Mouse (Mus musculus): ENCODE measurements around the gene Prrx1. TPM values are rescaled to one million over a fixed set of nuclear protein-coding genes. Genes with fewer than 3 reads are reported as not detected.

Gene Prrx1
- total and polyA plus RNA-seq, 2 experiments from 2014 or later = 7.1 to 10.5 TPM

GRCm38 (mm10) chr1:163344931-163345330 is 31.4 kb upstream of the Prrx1 start:
- H3K4me2 ChIP-seq (ENCODE audit: low read depth, low read length) = no peak overlapping the region
- no peak overlapping the region for H3K9ac ChIP-seq (replicated peaks; ENCODE audit: low read depth, low read length)
- WGBS = 36% methylated on average over 1 of the region's 1 CpGs
- H3K27me3 ChIP-seq (ENCODE audit: control insufficient read depth, insufficient read depth, low read length) = no peaks in the 10 kb centered on the region
- TF ChIP-seq CTCF (IDR thresholded peaks at IDR 0.05; ENCODE audit: low read depth) (no peak), EP300 (IDR thresholded peaks at IDR 0.05; ENCODE audit: low read depth) (no peak)
- H3K27ac ChIP-seq (ENCODE audit: low read depth) = no peak overlapping the region
- no peaks in the 10 kb centered on the region for H3K4me1 ChIP-seq (ENCODE audit: control insufficient read depth, insufficient read depth)
- no peak for DNase-seq (ENCODE audit: low spot score)
- no peak overlapping the region for H3K4me3 ChIP-seq (ENCODE audit: low read depth, low read length)
- ATAC-seq (ENCODE audit: insufficient read depth, low read depth) = no peak
- H3K9me3 ChIP-seq (replicated peaks; ENCODE audit: control insufficient read depth, low read length) = no peaks in the 10 kb centered on the region
- H3K36me3 ChIP-seq (replicated peaks; ENCODE audit: control insufficient read depth, insufficient read depth, low read length) = no peaks in the 10 kb centered on the region

GRCm38 (mm10) chr1:163339219-163339561 is 25.7 kb upstream of the Prrx1 start:
- no peaks in the 10 kb centered on the region for H3K9me3 ChIP-seq (replicated peaks; ENCODE audit: control insufficient read depth, low read length)
- no peak overlapping the region for H3K27ac ChIP-seq (ENCODE audit: low read depth)
- no peak overlapping the region for H3K4me2 ChIP-seq (ENCODE audit: low read depth, low read length)
- H3K4me1 ChIP-seq (ENCODE audit: control insufficient read depth, insufficient read depth) = no peaks in the 10 kb centered on the region
- 79% methylated on average over 3 of the region's 3 CpGs for WGBS
- DNase-seq (ENCODE audit: low spot score) (no peak), ATAC-seq (ENCODE audit: insufficient read depth, low read depth) (no peak)
- no peak overlapping the region for H3K4me3 ChIP-seq (ENCODE audit: low read depth, low read length)
- H3K36me3 ChIP-seq (replicated peaks; ENCODE audit: control insufficient read depth, insufficient read depth, low read length) = no peaks in the 10 kb centered on the region
- no peak overlapping the region for H3K9ac ChIP-seq (replicated peaks; ENCODE audit: low read depth, low read length)
- H3K27me3 ChIP-seq (ENCODE audit: control insufficient read depth, insufficient read depth, low read length) = no peaks in the 10 kb centered on the region
- TF ChIP-seq CTCF (IDR thresholded peaks at IDR 0.05; ENCODE audit: low read depth) = no peak
- TF ChIP-seq EP300 (IDR thresholded peaks at IDR 0.05; ENCODE audit: low read depth) = no peak

GRCm38 (mm10) chr1:163338525-163339218 is 25.2 kb upstream of the Prrx1 start:
- Histone ChIP-seq H3K9me3 (replicated peaks; ENCODE audit: control insufficient read depth, low read length) (no peaks in the 10 kb centered on the region), H3K9ac (replicated peaks; ENCODE audit: low read depth, low read length) (no peak overlapping the region), H3K4me2 (ENCODE audit: low read depth, low read length) (no peak overlapping the region), H3K27ac (ENCODE audit: low read depth) (no peak overlapping the region), H3K4me3 (ENCODE audit: low read depth, low read length) (no peak overlapping the region), H3K4me1 (ENCODE audit: control insufficient read depth, insufficient read depth) (no peaks in the 10 kb centered on the region), H3K36me3 (replicated peaks; ENCODE audit: control insufficient read depth, insufficient read depth, low read length) (no peaks in the 10 kb centered on the region), H3K27me3 (ENCODE audit: control insufficient read depth, insufficient read depth, low read length) (no peaks in the 10 kb centered on the region)
- 55% methylated on average over 7 of the region's 7 CpGs for WGBS
- TF ChIP-seq CTCF (IDR thresholded peaks at IDR 0.05; ENCODE audit: low read depth) = no peak
- TF ChIP-seq EP300 (IDR thresholded peaks at IDR 0.05; ENCODE audit: low read depth) = no peak
- DNase-seq (ENCODE audit: low spot score) (no peak), ATAC-seq (ENCODE audit: insufficient read depth, low read depth) (no peak)

- 0 out of 2 replicates have a peak, but pooled peaks have one; percentile 41 for ATAC-seq (ENCODE audit: insufficient read depth, low read depth)
- WGBS = 26% methylated on average over 2 of the region's 2 CpGs
These were observed 24.3 kb upstream of the Prrx1 start for GRCm38 (mm10) chr1:163337821-163338220.

GRCm38 (mm10) chr1:163327279-163327678 is 13.8 kb upstream of the Prrx1 start:
- peak; percentile 69; the same call in 1 of the 2 replicates for ATAC-seq (ENCODE audit: insufficient read depth, low read depth)
- 32% methylated on average over 2 of the region's 2 CpGs for WGBS
- TF ChIP-seq CTCF (IDR thresholded peaks at IDR 0.05; ENCODE audit: low read depth) = no peak
- TF ChIP-seq EP300 (IDR thresholded peaks at IDR 0.05; ENCODE audit: low read depth) = no peak

More at GRCm38 (mm10) chr1:163337821-163338220, 24.3 kb upstream of the Prrx1 start:
- no peak overlapping the region for H3K9ac ChIP-seq (replicated peaks; ENCODE audit: low read depth, low read length)
- no peaks in the 10 kb centered on the region for H3K27me3 ChIP-seq (ENCODE audit: control insufficient read depth, insufficient read depth, low read length)
- H3K4me1 ChIP-seq (ENCODE audit: control insufficient read depth, insufficient read depth) = no peaks in the 10 kb centered on the region
- TF ChIP-seq CTCF (IDR thresholded peaks at IDR 0.05; ENCODE audit: low read depth) (no peak), EP300 (IDR thresholded peaks at IDR 0.05; ENCODE audit: low read depth) (no peak)
- DNase-seq (ENCODE audit: low spot score) = no peak
- H3K36me3 ChIP-seq (replicated peaks; ENCODE audit: control insufficient read depth, insufficient read depth, low read length) = no peaks in the 10 kb centered on the region
- no peak overlapping the region for H3K27ac ChIP-seq (ENCODE audit: low read depth)
- no peak overlapping the region for H3K4me2 ChIP-seq (ENCODE audit: low read depth, low read length)
- no peaks in the 10 kb centered on the region for H3K9me3 ChIP-seq (replicated peaks; ENCODE audit: control insufficient read depth, low read length)
- H3K4me3 ChIP-seq (ENCODE audit: low read depth, low read length) = no peak overlapping the region

More at GRCm38 (mm10) chr1:163327279-163327678, 13.8 kb upstream of the Prrx1 start:
- Histone ChIP-seq H3K4me3 (ENCODE audit: low read depth, low read length) (no peak overlapping the region), H3K4me1 (ENCODE audit: control insufficient read depth, insufficient read depth) (no peaks in the 10 kb centered on the region), H3K36me3 (replicated peaks; ENCODE audit: control insufficient read depth, insufficient read depth, low read length) (no peaks in the 10 kb centered on the region), H3K9me3 (replicated peaks; ENCODE audit: control insufficient read depth, low read length) (no peaks in the 10 kb centered on the region), H3K27ac (ENCODE audit: low read depth) (no peak overlapping the region), H3K9ac (replicated peaks; ENCODE audit: low read depth, low read length) (no peak overlapping the region), H3K4me2 (ENCODE audit: low read depth, low read length) (no peak overlapping the region), H3K27me3 (ENCODE audit: control insufficient read depth, insufficient read depth, low read length) (no peaks in the 10 kb centered on the region)
- DNase-seq (ENCODE audit: low spot score) = no peak

Measured in heart, postnatal 0 days (tissue).